Mouse (Mus musculus): ENCODE data around the gene Aig1.
A peak's percentile ranks its signal among the peaks of the same experiment; 100 is the strongest.
"Not testable (repeated sequence)": the region's sequence is repeated elsewhere in the genome, so short reads cannot be mapped to it uniquely, and the experiment has no call there.

Gene Aig1

DNA sequence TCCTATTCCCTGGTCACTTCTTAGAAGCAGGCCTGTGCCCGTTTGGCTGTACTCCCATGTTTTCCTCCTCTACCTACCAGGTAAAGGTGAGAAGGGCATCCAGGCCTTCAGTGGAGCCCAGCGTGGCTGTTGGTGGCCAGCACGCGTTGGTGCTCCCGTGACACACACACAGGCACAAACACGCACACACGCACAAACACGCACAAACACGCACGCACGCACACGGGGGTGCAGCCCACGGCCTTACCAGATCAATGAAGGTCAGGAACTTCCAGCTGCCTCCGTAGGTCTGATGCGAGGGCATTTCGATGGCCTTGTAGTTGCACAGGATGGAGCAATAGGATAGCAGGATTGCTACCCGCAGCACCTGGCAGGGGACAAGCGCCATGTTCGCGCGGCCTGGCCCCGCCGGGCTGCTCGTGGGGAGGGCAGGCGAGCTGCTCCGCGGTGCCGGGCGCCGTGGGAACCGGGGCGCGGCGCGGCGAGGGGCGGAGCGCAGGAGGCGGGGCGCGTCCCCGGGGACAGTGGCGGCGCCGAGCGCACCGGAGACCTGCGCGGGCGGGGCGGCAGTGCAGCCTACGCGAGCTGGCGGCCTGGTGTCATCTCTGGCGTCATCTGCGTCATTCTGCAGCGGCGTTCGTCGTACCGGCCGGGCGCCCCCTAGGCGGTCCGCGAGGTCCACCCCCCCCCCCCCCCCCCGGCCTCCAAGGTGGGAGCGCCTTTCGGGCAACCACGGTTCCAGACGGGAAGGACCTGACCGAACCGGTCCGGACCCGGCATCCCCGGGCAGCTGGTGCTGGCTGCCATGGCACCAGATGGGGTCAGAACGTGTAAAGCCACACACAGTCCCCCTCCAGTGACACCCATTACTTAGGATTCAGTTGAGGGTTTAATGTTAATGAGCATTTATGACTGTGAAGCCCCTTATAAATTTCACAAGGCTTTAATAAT, at the start of gene Aig1:
Gene Aig1 (minus strand): TSS at position 610 of the 951 bp plus-strand sequence.
- DNase-seq = peak; percentile 84 to 86

DNA sequence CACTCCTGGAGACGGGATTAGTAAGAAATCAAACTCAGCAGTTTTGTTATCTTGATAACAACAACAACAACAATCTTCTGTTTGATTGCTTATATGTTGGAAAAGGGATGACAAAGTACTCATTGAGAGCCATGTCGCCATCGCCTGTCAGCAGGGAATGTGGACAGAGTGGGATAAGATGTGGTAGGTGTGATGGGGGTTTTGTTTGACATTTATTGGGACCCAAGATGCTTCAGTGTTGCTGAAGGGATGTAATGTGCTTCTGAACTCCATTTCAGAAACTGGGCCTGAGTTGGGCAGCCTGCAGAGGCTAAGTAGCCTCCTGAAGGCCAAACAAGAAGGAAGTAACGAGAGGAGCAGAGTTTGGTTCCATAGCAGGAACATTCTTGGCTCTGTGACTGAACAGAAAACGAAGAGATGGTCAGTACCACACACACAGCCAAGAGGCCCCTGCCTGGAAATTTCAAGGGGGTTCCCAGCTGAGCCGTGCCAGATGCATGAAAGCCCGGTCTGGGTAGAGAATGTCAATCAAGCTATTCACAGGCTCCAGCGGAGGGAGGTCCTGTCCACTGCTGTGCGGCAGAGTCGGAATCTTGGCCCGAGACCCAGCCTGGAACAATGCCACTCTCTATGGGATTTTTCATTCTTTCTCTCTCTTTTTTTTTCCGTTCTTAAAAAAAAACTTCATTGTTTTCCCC, 48.0 kb upstream of the Aig1 start:
- DNase-seq = peak in 1 of 2 experiments; percentile 14

DNA sequence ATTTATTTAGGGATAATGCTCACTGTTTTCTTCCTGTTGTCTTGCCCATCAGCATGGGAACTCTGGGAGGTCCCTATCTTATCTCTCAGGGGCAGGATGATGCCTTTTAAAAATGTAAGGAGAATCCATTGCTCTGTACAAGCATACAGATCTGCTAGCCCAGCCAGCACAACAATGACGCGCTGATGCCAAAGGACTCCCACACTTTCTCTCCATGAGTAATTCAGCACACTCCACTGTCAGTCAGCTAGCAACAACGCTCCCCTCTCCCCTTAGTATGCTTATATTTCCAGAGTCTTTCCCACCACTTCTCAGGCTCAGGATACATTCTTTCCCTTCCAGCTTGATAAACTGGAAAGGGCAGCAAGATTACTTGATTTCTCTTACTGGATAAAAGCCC, 46.4 kb upstream of the Aig1 start:
- DNase-seq = no peak

DNA sequence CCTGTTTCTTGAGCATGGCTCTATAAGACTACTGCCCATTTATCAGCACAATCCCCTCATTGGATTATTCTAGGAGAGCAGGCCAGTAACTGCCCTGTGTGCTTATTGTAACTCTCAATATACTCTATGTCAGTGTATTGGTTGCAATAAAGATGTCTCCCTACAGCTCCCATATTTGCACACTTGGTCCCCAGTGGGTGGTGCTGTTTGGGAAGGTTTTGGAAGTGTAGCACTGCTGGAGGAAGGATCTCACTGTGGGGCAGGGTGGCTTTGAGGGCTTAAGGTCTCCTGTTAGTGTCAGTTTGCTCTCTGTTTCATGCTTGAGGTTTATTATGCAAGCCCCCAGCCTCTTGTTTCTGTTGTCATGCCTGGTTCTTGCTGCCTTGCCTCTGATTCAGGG, 44.9 kb upstream of the Aig1 start:
- DNase-seq = peak in 1 of 2 experiments; percentile 17

DNA sequence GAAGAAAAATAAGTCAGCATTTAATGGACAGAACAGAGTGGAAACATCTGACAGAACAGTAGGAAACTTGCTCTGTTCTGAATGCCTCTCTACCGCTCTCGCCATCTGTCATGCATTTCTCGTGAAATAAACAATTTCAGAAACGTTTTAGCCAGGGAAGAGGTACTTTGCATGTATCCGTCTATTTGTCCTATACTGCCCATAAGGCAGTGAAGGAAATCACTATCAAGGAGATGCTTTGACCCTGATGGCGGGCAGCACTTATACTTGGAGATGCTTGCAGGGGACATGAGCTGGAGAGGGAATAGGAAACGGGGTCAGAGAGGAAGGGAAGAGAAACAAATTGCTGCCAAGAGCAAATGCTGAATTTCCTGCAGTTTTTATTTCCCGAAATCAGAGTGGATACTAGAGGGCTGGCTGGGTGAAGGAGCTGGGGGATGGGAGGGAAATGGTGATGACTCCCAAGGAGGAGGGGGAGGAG, 37.5 kb upstream of the Aig1 start:
- no peak for DNase-seq

DNA sequence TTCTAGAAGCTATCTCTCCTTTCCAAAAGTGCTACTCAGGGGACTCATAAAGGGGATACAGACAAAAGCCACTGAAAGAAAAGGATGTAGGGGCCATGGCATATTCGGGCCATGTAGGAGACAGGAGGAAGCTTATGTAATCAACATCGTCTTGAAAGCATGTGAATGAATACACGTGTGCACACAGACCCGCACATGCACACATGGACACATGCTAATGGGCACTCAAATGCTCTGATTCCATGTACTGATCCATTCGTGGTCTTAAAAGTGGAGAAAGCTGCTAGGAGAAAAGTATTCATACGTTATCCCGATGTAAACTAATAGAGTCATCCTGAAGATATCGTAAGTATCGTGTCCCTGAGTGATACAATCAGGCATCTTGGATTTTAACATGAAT, 36.8 kb upstream of the Aig1 start:
- no peak for DNase-seq

DNA sequence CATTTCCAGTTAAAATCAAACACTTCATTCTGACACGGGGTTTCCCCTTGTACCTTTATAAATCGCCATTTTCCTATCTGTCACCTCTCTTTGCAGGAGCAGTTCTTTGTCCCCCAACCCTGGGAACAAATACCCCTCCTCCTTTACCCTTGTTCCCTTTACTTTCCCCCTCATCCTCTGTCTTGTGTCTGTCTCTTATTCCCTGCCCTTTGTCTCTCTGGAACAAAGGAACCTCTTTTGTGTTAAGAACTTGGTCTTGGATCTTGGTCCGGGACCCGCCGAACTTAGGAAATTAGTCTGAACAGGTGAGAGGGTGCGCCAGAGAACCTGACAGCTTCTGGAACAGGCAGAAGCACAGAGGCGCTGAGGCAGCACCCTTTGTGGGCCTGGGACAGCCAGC, 24.0 kb upstream of the Aig1 start:
- not testable (repeated sequence) for DNase-seq

DNA sequence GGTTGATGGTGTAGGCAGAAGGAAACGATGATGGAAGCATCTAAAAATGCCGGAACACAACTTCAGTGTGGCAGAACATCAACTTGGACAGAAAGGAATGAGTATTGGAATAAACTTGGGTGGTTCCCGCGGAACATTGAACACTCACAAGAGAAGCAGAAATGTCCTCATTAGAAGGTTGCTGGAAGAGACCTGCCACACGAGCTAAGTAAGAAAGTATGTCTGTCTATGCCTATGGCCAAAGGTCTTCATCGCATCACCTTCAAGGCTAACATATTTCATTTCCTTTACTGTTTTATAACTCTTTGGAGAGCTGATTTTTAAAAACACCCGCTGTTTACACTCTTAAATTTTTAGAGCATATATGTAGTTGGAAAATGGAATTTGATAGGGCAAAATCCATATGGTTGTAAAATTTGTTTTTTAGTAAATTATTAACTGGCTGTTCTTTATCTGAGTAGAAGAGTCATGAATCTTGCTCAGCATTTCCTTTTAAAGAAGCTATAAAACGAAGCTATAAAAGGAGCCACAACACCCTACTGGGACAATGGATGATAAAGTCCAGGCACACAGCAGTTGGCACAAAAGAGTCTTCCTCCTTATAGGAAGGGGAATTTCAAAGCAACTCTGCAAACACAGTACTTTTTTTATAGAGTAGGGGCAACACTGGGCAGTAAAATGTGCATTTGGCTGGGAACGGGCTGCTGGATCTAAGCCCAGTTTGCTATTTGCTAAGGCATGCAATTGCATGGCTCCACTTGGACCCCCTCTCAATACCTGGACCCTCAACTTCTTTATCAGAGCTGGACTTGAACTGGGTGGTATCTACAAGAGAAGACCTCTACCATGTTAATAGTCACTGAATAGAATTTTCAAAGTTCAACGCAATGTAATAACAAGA, 14.4 kb upstream of the Aig1 start:
- DNase-seq = no peak

DNA sequence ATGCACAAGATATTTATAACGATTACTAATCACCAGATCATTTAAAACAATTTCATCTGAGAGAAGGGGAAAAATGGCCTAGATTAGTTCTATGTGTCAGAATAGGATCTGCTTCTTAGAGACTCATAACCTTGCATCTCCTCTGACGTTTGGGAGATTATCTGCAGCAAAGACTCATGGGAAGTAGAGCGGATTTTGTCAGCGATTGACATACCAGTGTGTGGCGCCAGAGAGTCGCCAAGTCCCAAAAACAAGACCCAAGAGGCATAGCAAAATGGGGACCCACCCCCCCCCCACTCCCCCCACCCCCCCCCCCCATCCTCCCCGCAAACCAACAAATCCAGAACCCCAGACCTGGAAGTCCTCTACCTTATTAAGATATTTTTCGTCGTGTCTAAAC, 13.7 kb upstream of the Aig1 start:
- DNase-seq = no peak

DNA sequence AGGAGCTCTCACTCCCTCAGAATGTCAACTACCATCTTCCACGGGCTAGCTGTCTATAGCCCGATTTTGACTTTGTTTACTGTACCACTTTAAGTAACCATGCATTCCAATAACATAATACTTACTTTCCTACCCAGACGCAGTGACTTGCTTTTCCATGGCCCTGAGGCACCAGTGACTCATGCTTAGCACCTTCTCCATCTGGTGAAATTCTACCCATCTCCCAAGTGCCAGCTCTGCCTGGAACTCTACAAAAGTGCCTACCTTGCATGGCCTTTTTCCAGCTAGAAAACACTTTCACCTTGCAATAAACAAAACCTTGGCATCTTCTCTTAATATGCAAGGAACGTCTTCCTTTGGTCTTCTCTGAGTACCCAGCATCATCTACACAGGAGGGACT, 9.9 kb upstream of the Aig1 start:
- DNase-seq = no peak

DNA sequence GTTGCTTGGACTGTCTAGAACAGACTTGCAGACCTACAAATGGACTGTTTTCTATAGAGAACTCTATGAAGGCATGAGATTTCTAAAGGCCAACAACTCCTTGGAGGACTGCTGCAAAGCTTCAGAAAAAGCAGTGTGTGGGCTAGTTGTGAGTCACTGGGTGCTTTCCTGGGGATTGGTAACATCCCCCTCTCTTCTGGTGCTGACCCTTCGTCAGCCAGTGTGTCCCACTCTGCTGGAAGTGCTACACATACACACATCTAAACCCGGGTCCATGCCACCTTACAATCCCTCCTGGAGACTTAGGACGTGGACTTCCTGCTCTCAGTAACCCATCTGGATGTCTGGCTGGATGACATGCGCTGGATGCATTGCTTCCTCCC, 6.2 kb upstream of the Aig1 start:
- DNase-seq = no peak

DNA sequence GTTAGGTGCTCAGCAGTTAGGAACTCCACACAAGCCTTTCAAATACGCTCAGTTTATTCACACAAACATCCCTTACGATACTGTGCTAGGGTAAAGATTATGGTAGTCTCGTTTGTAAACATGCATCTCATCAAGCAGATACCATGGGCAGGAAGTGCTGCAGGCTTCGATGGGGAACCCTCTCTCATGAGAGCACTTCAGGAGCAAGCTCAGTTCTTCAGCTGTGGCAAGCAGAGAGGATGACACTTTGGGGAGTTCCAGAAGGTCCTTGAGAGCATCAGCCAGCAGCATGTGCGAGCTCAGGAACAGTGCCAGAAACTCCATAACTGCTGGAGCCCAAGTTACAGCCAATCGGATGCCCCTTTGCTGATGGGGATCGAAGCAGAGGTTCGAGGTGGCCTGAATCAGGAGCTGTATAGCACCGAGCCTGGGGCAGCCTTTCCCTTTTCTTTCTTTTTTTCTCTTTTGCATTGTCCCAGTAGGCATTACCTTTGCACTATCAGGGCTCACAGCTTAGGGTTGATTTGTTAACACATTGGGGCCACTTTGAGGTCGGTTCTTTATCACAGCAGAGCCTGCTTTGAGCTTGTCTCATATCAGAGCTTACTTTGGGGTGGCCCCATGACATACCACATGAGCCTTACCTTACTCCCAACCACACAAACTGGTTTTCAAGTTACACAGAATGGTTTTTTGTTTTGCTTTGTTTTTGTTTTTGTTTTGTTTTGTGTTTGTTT, 5.7 kb upstream of the Aig1 start:
- DNase-seq = no peak

DNA sequence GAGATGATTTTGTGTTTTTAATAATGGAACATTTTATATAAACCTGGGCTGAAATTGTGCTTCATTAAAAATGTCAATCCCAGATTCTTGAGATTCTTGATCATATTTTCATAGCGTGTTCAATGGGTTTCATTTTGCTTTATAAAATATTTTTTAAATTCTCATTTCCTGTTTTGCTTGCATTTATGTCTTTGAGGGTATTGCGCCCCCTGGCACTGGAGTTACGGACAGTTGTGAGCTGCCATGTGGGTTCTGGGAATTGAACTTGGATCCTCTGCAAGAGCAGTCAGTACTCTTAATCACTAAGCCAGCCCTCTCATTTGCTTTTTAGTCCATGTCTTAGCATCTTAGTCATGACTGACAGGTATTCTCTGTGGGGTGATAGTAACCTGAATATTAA, 1.8 kb upstream of the Aig1 start:
- no peak for DNase-seq

DNA sequence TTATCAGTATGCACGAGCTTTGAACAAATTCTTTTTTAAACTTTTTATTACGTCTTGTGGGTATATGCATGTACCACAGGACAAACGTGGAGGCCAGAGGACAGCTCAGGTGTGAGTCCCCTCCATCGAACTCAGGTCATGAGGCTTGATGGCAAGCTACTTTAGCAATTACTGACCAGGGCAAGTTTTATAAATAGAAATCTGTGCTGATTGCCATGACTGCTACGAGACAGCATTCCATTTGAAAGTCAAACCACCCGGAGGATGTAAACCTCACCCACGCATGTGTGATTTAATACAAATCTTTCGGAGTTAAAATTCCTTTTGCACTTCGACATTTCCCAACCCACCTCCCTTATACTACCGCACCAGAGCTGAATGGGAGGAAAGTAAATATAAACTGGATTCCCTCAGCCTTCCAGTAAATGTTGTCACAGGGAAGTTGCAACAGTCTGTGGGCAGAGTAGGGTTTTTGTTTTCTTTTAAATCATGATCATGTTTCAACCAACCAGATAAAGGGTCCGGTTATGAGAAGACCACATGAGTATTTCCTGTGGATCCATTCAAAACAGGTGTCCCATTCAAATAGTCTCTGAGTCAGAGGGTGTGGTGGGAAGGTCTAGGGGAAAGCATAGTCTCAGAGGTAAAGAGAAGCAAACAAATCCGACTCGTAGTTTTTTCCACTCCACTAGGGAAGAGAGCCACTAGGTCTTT, 699 bp upstream of the Aig1 start:
- DNase-seq = peak in 1 of 2 experiments; percentile 35

DNA sequence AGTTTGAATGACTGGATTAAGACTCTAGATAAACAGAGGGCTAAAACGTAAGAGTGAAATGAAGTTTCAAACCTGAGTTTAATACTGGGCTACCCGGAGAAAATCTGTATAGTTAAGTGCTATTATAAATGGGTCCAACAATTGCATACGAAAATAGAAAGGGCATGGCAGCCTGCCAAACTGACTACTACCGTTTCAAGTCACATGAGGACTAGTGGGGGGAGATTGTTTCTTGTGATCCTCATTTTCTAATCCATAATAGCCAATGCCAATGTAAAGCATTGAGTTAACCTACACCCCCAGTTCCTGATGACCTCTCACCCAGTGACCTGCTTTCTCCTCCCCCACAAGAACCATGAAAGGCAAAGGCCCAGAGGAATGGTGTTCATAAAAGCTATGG, 2.4 kb downstream of the Aig1 start:
- peak; percentile 27 to 32 for DNase-seq

DNA sequence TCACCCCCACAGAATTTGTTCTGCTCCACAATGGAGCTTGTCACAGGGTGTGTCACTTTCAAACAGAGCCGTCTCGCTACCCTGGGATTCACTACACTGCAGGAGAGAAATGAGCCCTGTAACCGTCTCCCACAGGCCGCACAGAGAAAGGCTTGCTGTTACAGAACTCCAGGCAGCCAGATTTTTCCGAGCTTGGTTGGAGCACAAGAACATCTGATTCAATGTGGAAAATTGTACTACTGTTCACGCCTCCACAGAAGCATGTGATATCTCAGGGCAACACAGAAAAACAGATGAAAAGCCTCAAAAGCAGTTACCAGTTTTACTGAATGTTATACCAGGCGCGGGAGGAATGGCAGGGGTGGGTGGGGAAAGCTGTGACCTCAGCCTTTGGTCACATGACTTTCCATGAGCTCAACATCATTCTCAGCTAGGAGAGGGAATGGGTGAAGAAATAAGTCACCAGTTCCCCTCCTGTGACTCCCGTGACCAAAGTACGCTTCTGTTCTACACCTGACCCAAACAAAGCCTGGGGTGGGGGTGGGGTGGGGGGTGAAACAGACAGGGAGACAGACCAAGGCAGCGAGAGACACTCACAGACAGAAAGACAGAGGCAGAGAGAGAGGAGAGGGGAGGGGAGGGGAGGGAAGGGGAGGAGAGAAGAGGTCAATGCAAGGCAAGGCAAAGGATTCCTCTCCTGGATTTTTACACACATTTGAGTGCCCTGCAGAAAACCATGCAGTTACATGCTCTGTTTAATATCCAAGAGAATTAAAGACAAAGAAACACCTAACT, 7.5 kb downstream of the Aig1 start:
- DNase-seq = peak; percentile 29 to 41

DNA sequence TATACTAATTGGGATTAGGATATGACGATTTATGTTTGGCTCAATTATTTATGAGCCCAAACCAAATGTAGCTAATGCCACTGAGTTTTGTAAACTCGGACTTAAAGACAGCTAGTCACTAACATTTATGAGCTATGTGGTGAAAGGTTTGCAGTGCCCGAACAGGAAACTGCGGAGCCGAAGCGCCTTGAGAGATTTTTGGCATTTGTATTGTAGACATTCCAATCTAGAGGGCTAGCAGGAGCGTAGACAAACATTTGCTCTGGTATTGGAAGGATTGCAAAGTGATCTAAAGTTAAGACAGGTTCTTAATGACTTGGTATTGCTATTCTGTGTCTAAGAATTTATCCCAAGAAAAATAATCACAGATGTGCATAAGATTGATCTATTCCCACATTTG, 12.3 kb downstream of the Aig1 start:
- DNase-seq = peak; percentile 54 to 56

DNA sequence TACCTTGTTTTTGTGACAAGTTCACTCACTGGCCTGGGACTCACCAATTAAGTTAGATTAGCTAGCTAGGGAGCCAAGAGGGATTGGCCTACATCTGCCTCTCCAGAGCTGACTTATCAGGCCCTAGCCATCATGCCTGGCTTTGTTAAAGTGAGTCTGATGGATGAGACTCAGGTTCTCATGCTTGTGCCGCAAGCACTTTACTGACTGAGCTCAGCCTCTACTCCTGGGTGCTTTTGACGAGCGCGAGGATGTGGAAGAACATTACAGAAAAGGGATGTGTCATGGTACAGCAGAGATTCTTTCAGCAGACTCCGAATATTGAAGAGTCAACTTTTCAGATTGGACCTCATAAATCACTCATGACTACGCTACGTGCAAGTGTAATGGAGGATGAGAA, 12.8 kb downstream of the Aig1 start:
- DNase-seq = no peak

DNA sequence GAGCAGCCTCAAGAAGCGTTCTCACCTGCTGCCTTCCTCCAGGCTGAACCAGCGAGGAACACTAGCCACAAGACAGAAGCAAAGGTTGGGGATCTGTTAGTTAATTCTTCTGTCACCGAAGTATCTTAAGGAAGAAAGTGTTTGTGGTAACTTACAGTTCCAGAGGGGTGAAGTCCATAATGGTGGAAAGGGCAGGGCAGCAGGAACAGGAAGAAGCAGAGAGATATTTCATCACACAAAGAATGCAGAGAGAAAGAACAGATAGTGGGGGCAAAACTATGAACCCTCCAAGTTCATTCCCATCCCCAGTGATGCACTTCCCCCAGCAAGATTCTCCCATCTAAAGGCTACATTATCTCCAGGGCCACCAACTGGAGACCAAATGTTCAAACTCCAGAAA, 13.7 kb downstream of the Aig1 start:
- no peak for DNase-seq

DNA sequence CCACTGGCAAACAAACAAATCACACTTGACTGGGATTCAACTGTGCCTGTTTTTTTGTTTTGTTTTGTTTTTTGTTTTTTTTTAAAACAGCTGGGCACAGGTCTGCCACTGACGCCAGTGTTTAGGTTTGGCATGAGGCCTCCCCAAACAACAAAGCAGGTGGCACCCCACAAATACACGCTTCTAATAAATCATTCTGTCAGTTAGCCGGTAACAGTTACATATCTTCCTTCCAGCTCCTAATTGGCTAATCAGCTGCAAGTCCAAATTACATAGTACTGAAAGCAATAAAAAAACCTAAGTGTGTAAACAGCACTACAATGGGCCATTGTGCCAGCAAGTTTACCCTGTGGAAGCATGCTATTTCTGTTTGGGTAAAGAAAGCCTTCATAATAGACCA, 18.7 kb downstream of the Aig1 start:
- no peak for DNase-seq

DNA sequence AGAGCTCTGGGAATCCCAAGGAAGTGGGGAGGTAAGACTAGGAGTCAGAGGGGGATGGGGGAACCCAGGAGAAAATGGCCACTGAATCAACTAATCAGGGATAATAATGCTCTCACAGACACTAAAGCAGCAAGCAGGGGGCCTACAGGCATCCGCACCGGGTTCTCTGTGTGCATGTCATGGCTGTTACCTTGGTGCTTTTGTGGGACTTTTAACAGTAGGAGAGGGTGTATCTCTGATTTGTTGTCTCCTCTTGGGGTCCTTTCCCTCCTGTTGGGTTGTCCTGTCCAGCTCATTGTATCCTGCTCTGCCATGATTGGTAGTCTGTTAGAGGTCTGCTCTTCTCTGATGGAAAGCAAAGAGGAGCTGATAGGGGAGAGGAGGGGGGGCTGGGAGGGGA, 19.6 kb downstream of the Aig1 start:
- DNase-seq = no peak

Measured in lung, adult 18-20 months (tissue).